Mouse (Mus musculus): ENCODE measurements around the gene Hfe. TPM values are rescaled to one million over a fixed set of nuclear protein-coding genes. Genes with fewer than 3 reads are reported as not detected.

The Hfe gene
- polyA plus RNA-seq, 1 experiment from 2014 or later = 5.1 TPM

GRCm38 (mm10) chr13:23740910-23741309 lies 30.3 kb upstream of the Hfe start:
- Histone ChIP-seq H3K9me3 (no peaks in the 10 kb centered on the region), H3K4me2 (no peak overlapping the region), H3K9ac (no peak overlapping the region), H3K4me3 (no peak overlapping the region), H3K36me3 (no peaks in the 10 kb centered on the region), H3K27me3 (no peaks in the 10 kb centered on the region), H3K27ac (replicated peaks) (no peak overlapping the region), H3K4me1 (replicated peaks) (peaks cover 26% of the 10 kb centered on the region)
- ATAC-seq (ENCODE audit: low FRiP score, low read depth) = no peak
- 75% methylated on average over 5 of the region's 5 CpGs for whole genome bisulfite sequencing

GRCm38 (mm10) chr13:23740256-23740840 lies 29.7 kb upstream of the Hfe start:
- peak overlapping the region; percentile 89 for H3K27ac ChIP-seq (replicated peaks)
- peak overlapping the region; percentile 58 for H3K4me3 ChIP-seq
- peaks cover 23% of the 10 kb centered on the region for H3K4me1 ChIP-seq (replicated peaks)
- H3K27me3 ChIP-seq = no peaks in the 10 kb centered on the region
- WGBS = 34% methylated on average over 13 of the region's 13 CpGs
- peak overlapping the region; percentile 38 for H3K9ac ChIP-seq
- no peaks in the 10 kb centered on the region for H3K36me3 ChIP-seq
- peak overlapping the region; percentile 100 for H3K4me2 ChIP-seq
- no peak for ATAC-seq (ENCODE audit: low FRiP score, low read depth)
- no peaks in the 10 kb centered on the region for H3K9me3 ChIP-seq

- Histone ChIP-seq H3K27ac (replicated peaks) (peak overlapping the region; percentile 89), H3K36me3 (no peaks in the 10 kb centered on the region), H3K27me3 (no peaks in the 10 kb centered on the region), H3K9me3 (no peaks in the 10 kb centered on the region), H3K4me3 (peak overlapping the region; percentile 58), H3K4me1 (replicated peaks) (peaks cover 23% of the 10 kb centered on the region), H3K4me2 (peak overlapping the region; percentile 100), H3K9ac (peak overlapping the region; percentile 38)
- 2% methylated on average over 14 of the region's 14 CpGs for WGBS
- ATAC-seq (ENCODE audit: low FRiP score, low read depth) = no peak
Observed at GRCm38 (mm10) chr13:23739922-23740252, 29.2 kb upstream of the Hfe start.

- under 1% methylated on average over 39 of the region's 39 CpGs for WGBS
- H3K27ac ChIP-seq (replicated peaks) = peak overlapping the region; percentile 89
- no peaks in the 10 kb centered on the region for H3K27me3 ChIP-seq
- H3K36me3 ChIP-seq = no peaks in the 10 kb centered on the region
- peak; percentile 94 for ATAC-seq (ENCODE audit: low FRiP score, low read depth)
- peak overlapping the region; percentile 100 for H3K4me2 ChIP-seq
- peaks cover 23% of the 10 kb centered on the region for H3K4me1 ChIP-seq (replicated peaks)
- H3K9ac ChIP-seq = peak overlapping the region; percentile 62
- no peaks in the 10 kb centered on the region for H3K9me3 ChIP-seq
- peak overlapping the region; percentile 58 for H3K4me3 ChIP-seq
Observed at GRCm38 (mm10) chr13:23739069-23739921, 28.6 kb upstream of the Hfe start.

GRCm38 (mm10) chr13:23738677-23739068 lies 28.0 kb upstream of the Hfe start, which contains the start of gene Hist1h1c:
Gene Hist1h1c, plus strand, starts transcription at chr13:23738808.
- H3K36me3 ChIP-seq = no peaks in the 10 kb centered on the region
- peak; percentile 93 for ATAC-seq (ENCODE audit: low FRiP score, low read depth)
- no peaks in the 10 kb centered on the region for H3K27me3 ChIP-seq
- peak within 1 kb of the TSS; percentile 58 for H3K4me3 ChIP-seq
- H3K4me2 ChIP-seq = peak within 1 kb of the TSS; percentile 100
- H3K9ac ChIP-seq = peak within 1 kb of the TSS; percentile 62
- WGBS = 0% methylated on average over 38 of the region's 38 CpGs
- peaks cover 23% of the 10 kb centered on the region for H3K4me1 ChIP-seq (replicated peaks)
- H3K9me3 ChIP-seq = no peaks in the 10 kb centered on the region
- H3K27ac ChIP-seq (replicated peaks) = peak within 1 kb of the TSS; percentile 89

- WGBS = 22% methylated on average over 4 of the region's 4 CpGs
- ATAC-seq (ENCODE audit: low FRiP score, low read depth) = no peak
- Histone ChIP-seq H3K4me3 (peak overlapping the region; percentile 58), H3K4me2 (peak overlapping the region; percentile 100), H3K9me3 (no peaks in the 10 kb centered on the region), H3K27ac (replicated peaks) (peak overlapping the region; percentile 89), H3K27me3 (no peaks in the 10 kb centered on the region), H3K4me1 (replicated peaks) (peaks cover 23% of the 10 kb centered on the region), H3K9ac (peak overlapping the region; percentile 62; the same call in 1 of the 2 replicates), H3K36me3 (no peaks in the 10 kb centered on the region)
Observed at GRCm38 (mm10) chr13:23738041-23738440, 27.4 kb upstream of the Hfe start.

GRCm38 (mm10) chr13:23737091-23737490 lies 26.4 kb upstream of the Hfe start:
- WGBS = 91% methylated on average over 5 of the region's 5 CpGs
- H3K27ac ChIP-seq (replicated peaks) = no peak overlapping the region
- no peaks in the 10 kb centered on the region for H3K9me3 ChIP-seq
- no peaks in the 10 kb centered on the region for H3K36me3 ChIP-seq
- no peaks in the 10 kb centered on the region for H3K27me3 ChIP-seq
- H3K9ac ChIP-seq = no peak overlapping the region
- no peak overlapping the region for H3K4me3 ChIP-seq
- peaks cover 23% of the 10 kb centered on the region for H3K4me1 ChIP-seq (replicated peaks)
- no peak overlapping the region for H3K4me2 ChIP-seq
- no peak for ATAC-seq (ENCODE audit: low FRiP score, low read depth)

GRCm38 (mm10) chr13:23732156-23732804 lies 21.6 kb upstream of the Hfe start:
- no peak for ATAC-seq (ENCODE audit: low FRiP score, low read depth)

GRCm38 (mm10) chr13:23730479-23730878 lies 19.8 kb upstream of the Hfe start:
- Histone ChIP-seq H3K9me3 (no peaks in the 10 kb centered on the region), H3K4me1 (replicated peaks) (no peaks in the 10 kb centered on the region)

More at GRCm38 (mm10) chr13:23732156-23732804, 21.6 kb upstream of the Hfe start:
- Histone ChIP-seq H3K9me3 (no peaks in the 10 kb centered on the region), H3K4me2 (no peak overlapping the region), H3K4me1 (replicated peaks) (no peaks in the 10 kb centered on the region), H3K27ac (replicated peaks) (no peak overlapping the region), H3K27me3 (no peaks in the 10 kb centered on the region), H3K36me3 (no peaks in the 10 kb centered on the region), H3K4me3 (no peak overlapping the region), H3K9ac (no peak overlapping the region)
- WGBS = 22% methylated on average over 8 of the region's 8 CpGs

GRCm38 (mm10) chr13:23729706-23730105 lies 19.1 kb upstream of the Hfe start:
- no peak overlapping the region for H3K27ac ChIP-seq (replicated peaks)
- no peaks in the 10 kb centered on the region for H3K4me1 ChIP-seq (replicated peaks)
- H3K4me2 ChIP-seq = no peak overlapping the region
- no peak overlapping the region for H3K4me3 ChIP-seq
- H3K9ac ChIP-seq = no peak overlapping the region
- no peaks in the 10 kb centered on the region for H3K27me3 ChIP-seq
- WGBS = 93% methylated on average over 5 of the region's 5 CpGs
- H3K36me3 ChIP-seq = no peaks in the 10 kb centered on the region
- ATAC-seq (ENCODE audit: low FRiP score, low read depth) = no peak
- H3K9me3 ChIP-seq = no peaks in the 10 kb centered on the region

More at GRCm38 (mm10) chr13:23730479-23730878, 19.8 kb upstream of the Hfe start:
- ATAC-seq (ENCODE audit: low FRiP score, low read depth) = no peak
- H3K4me2 ChIP-seq = no peak overlapping the region
- WGBS = 35% methylated on average over 8 of the region's 8 CpGs
- no peak overlapping the region for H3K27ac ChIP-seq (replicated peaks)
- no peaks in the 10 kb centered on the region for H3K27me3 ChIP-seq
- H3K36me3 ChIP-seq = no peaks in the 10 kb centered on the region
- no peak overlapping the region for H3K9ac ChIP-seq
- no peak overlapping the region for H3K4me3 ChIP-seq

GRCm38 (mm10) chr13:23729192-23729525 lies 18.5 kb upstream of the Hfe start:
- WGBS = 92% methylated on average over 9 of the region's 9 CpGs
- no peaks in the 10 kb centered on the region for H3K36me3 ChIP-seq

More at GRCm38 (mm10) chr13:23729192-23729525, 18.5 kb upstream of the Hfe start:
- Histone ChIP-seq H3K9me3 (no peaks in the 10 kb centered on the region), H3K4me3 (no peak overlapping the region), H3K4me2 (no peak overlapping the region), H3K9ac (no peak overlapping the region), H3K4me1 (replicated peaks) (no peaks in the 10 kb centered on the region), H3K27ac (replicated peaks) (no peak overlapping the region), H3K27me3 (no peaks in the 10 kb centered on the region)
- no peak for ATAC-seq (ENCODE audit: low FRiP score, low read depth)
